Mouse (Mus musculus) stomach, embryonic 14.5 days (tissue): ENCODE measurements around the gene Fam102a. TPM values are rescaled to one million over a fixed set of nuclear protein-coding genes. Genes with fewer than 3 reads are reported as not detected.

Experiments used
- ATAC-seq: fragments of 200-750 bp; cut with Nextera tagmentation; 2 replicates; pipeline ENCODE4 v1.8.0; 2017; ENCODE audit warnings: low read depth, moderate TSS enrichment; ENCODE audit not compliant: insufficient number of reproducible peaks, insufficient read depth, low FRiP score
- H3K27ac ChIP-seq: fragments of 300-500 bp; sonication (generic); 2 replicates; pipeline ENCODE4 v1.5.1; 2014; ENCODE audit warnings: mild to moderate bottlenecking, low read length, moderate library complexity, mixed read lengths
- H3K27me3 ChIP-seq: fragments of 300-500 bp; sonication (generic); 2 replicates; pipeline ENCODE4 v1.6.1; 2014; ENCODE audit warnings: low read length, control low read depth, mixed read lengths; ENCODE audit not compliant: control insufficient read depth, insufficient read depth
- H3K36me3 ChIP-seq: fragments of 300-500 bp; sonication (generic); 2 replicates; pipeline ENCODE4 v1.6.1; 2014; ENCODE audit warnings: mild to moderate bottlenecking, control low read depth, low read length, moderate library complexity, mixed read lengths; ENCODE audit not compliant: control insufficient read depth, insufficient read depth
- H3K4me1 ChIP-seq: fragments of 300-500 bp; sonication (generic); 2 replicates; pipeline ENCODE4 v1.6.1; 2014; ENCODE audit warnings: low read length, control low read depth, mixed read lengths; ENCODE audit not compliant: control insufficient read depth, insufficient read depth
- H3K4me2 ChIP-seq: fragments of 300-500 bp; sonication (generic); replicated peaks from 2 replicates; pipeline ENCODE4 v1.6.1; 2014; ENCODE audit warnings: low read depth, low read length, control low read depth
- H3K4me3 ChIP-seq: fragments of 300-500 bp; sonication (generic); 2 replicates; pipeline ENCODE4 v1.5.1; 2014; ENCODE audit warnings: low read depth, low read length, control low read depth
- H3K9ac ChIP-seq: fragments of 300-500 bp; sonication (generic); replicated peaks from 2 replicates; pipeline ENCODE4 v1.6.1; 2014; ENCODE audit warnings: low read depth, mild to moderate bottlenecking, control low read depth, low read length, moderate library complexity, mixed read lengths
- H3K9me3 ChIP-seq: fragments of 300-500 bp; sonication (generic); 2 replicates; pipeline ENCODE4 v1.6.1; 2016; ENCODE audit warnings: low read depth, low read length, control low read depth; ENCODE audit not compliant: control insufficient read depth
- WGBS: fragments of 180-500 bp; shearing (Covaris S2); extraction: QIAGEN DNeasy Blood & Tissue Kit; methylation state at CpG from one replicate; pipeline ENCODE4 v1.1.7; 2014; 5-methylcytosine and 5-hydroxymethylcytosine counted together
- polyA plus RNA-seq: library from polyadenylated mRNA; unstranded; fragments of >200 nt; fragmentation: Nextera tagmentation; extraction: Ambion mirVana; gene quantifications from 2 replicates; pipeline ENCODE4 v1.2.1, GENCODE M21; 2014

The Fam102a gene
- polyA plus RNA-seq, 1 experiment from 2014 or later: 10.6 TPM

GRCm38 (mm10) chr2:32606161-32607142, 71.3 kb downstream of the Fam102a start:
- peak; percentile 76; the same call in 1 of the 2 replicates for ATAC-seq
- Histone ChIP-seq H3K36me3 (no peaks in the 10 kb centered on the region), H3K9me3 (no peaks in the 10 kb centered on the region), H3K4me1 (peaks cover 24% of the 10 kb centered on the region; the same call in 1 of the 2 replicates), H3K27ac (peak overlapping the region; percentile 28; the same call in 1 of the 2 replicates), H3K4me2 (peak overlapping the region; percentile 87), H3K9ac (peak overlapping the region; percentile 61), H3K4me3 (peak overlapping the region; percentile 80), H3K27me3 (no peaks in the 10 kb centered on the region)
- WGBS: 12% methylated on average over 55 of the region's 55 CpGs

- Histone ChIP-seq H3K4me3 (peak overlapping the region; percentile 80), H3K36me3 (no peaks in the 10 kb centered on the region), H3K4me1 (peaks cover 23% of the 10 kb centered on the region; the same call in 1 of the 2 replicates), H3K27me3 (no peaks in the 10 kb centered on the region), H3K9me3 (no peaks in the 10 kb centered on the region), H3K9ac (peak overlapping the region; percentile 61), H3K27ac (peak overlapping the region; percentile 28; the same call in 1 of the 2 replicates), H3K4me2 (peak overlapping the region; percentile 87)
- peak; percentile 21; the same call in 1 of the 2 replicates for ATAC-seq
- WGBS: 5% methylated on average over 33 of the region's 34 CpGs
Measured at GRCm38 (mm10) chr2:32607262-32607947, 72.3 kb downstream of the Fam102a start.

- H3K36me3 ChIP-seq: no peaks in the 10 kb centered on the region
- H3K4me2 ChIP-seq: peak overlapping the region; percentile 87
- H3K27me3 ChIP-seq: no peaks in the 10 kb centered on the region
- WGBS: 6% methylated on average over 25 of the region's 25 CpGs
- H3K27ac ChIP-seq: peak overlapping the region; percentile 28; the same call in 1 of the 2 replicates
- H3K4me1 ChIP-seq: peaks cover 20% of the 10 kb centered on the region; the same call in 1 of the 2 replicates
- ATAC-seq: peak; percentile 44
- H3K4me3 ChIP-seq: peak overlapping the region; percentile 80
- no peak overlapping the region for H3K9ac ChIP-seq
- no peaks in the 10 kb centered on the region for H3K9me3 ChIP-seq
Measured at GRCm38 (mm10) chr2:32608141-32608777, 73.1 kb downstream of the Fam102a start.

- H3K4me1 ChIP-seq: peaks cover 20% of the 10 kb centered on the region; the same call in 1 of the 2 replicates
- no peaks in the 10 kb centered on the region for H3K9me3 ChIP-seq
- peak overlapping the region; percentile 80 for H3K4me3 ChIP-seq
- H3K27me3 ChIP-seq: no peaks in the 10 kb centered on the region
- H3K9ac ChIP-seq: no peak overlapping the region
- H3K27ac ChIP-seq: peak overlapping the region; percentile 28; the same call in 1 of the 2 replicates
- no peak for ATAC-seq
- peak overlapping the region; percentile 87 for H3K4me2 ChIP-seq
- WGBS: 53% methylated on average over 18 of the region's 18 CpGs
- H3K36me3 ChIP-seq: no peaks in the 10 kb centered on the region
Measured at GRCm38 (mm10) chr2:32608778-32609435, 73.8 kb downstream of the Fam102a start.

GRCm38 (mm10) chr2:32610610-32611229, 75.6 kb downstream of the Fam102a start:
- Histone ChIP-seq H3K36me3 (no peaks in the 10 kb centered on the region; the same call in 1 of the 2 replicates), H3K4me1 (peaks cover 20% of the 10 kb centered on the region; the same call in 1 of the 2 replicates), H3K9me3 (no peaks in the 10 kb centered on the region), H3K4me3 (peak overlapping the region; percentile 32), H3K27me3 (no peaks in the 10 kb centered on the region), H3K27ac (peak overlapping the region; percentile 39; the same call in 1 of the 2 replicates), H3K4me2 (peak overlapping the region; percentile 50), H3K9ac (no peak overlapping the region)
- 13% methylated on average over 23 of the region's 23 CpGs for WGBS
- no peak for ATAC-seq

- 71% methylated on average over 26 of the region's 26 CpGs for WGBS
- H3K4me3 ChIP-seq: no peak overlapping the region
- no peak overlapping the region for H3K9ac ChIP-seq
- ATAC-seq: no peak
- no peaks in the 10 kb centered on the region; the same call in 1 of the 2 replicates for H3K36me3 ChIP-seq
- H3K4me2 ChIP-seq: no peak overlapping the region
- H3K27me3 ChIP-seq: no peaks in the 10 kb centered on the region
- peaks cover 20% of the 10 kb centered on the region; the same call in 1 of the 2 replicates for H3K4me1 ChIP-seq
- H3K27ac ChIP-seq: no peak overlapping the region
- H3K9me3 ChIP-seq: no peaks in the 10 kb centered on the region
Measured at GRCm38 (mm10) chr2:32612274-32612673, 77.1 kb downstream of the Fam102a start.

GRCm38 (mm10) chr2:32617109-32617508, 82.0 kb downstream of the Fam102a start:
- Histone ChIP-seq H3K4me2 (no peak overlapping the region), H3K27ac (no peak overlapping the region), H3K9me3 (no peaks in the 10 kb centered on the region), H3K27me3 (no peaks in the 10 kb centered on the region), H3K4me3 (no peak overlapping the region), H3K4me1 (peaks cover 27% of the 10 kb centered on the region; the same call in 1 of the 2 replicates), H3K9ac (no peak overlapping the region), H3K36me3 (no peaks in the 10 kb centered on the region; the same call in 1 of the 2 replicates)
- 93% methylated on average over 1 of the region's 1 CpGs for WGBS
- ATAC-seq: no peak
